Mouse (Mus musculus) limb, embryonic 13.5 days (tissue): ENCODE results near the gene St3gal2. TPM values are rescaled to one million over a fixed set of nuclear protein-coding genes. Genes with fewer than 3 reads are reported as not detected.
A peak's percentile ranks its signal among the peaks of the same experiment; 100 is the strongest.
"Not testable (repeated sequence)": the region's sequence is repeated elsewhere in the genome, so short reads cannot be mapped to it uniquely, and the experiment has no call there.

Experiments used
- ATAC-seq: fragments of 200-750 bp; cut with Nextera tagmentation; 2 replicates; pipeline ENCODE4 v1.8.0; 2017; ENCODE audit warnings: low read depth, moderate number of reproducible peaks, moderate TSS enrichment; ENCODE audit not compliant: low FRiP score
- H3K27ac ChIP-seq: fragments of 300-500 bp; sonication (generic); 2 replicates; pipeline ENCODE4 v1.5.1; 2015; ENCODE audit warnings: inconsistent platforms, mild to moderate bottlenecking, moderate library complexity
- H3K27me3 ChIP-seq: fragments of 300-500 bp; sonication (generic); 2 replicates; pipeline ENCODE4 v1.6.1; 2015; ENCODE audit warnings: mild to moderate bottlenecking, inconsistent platforms
- H3K36me3 ChIP-seq: fragments of 300-500 bp; sonication (generic); 2 replicates; pipeline ENCODE4 v1.6.1; 2015; ENCODE audit warnings: inconsistent platforms, mild to moderate bottlenecking, moderate library complexity
- H3K4me1 ChIP-seq: fragments of 300-500 bp; sonication (generic); 2 replicates; pipeline ENCODE4 v1.6.1; 2015; ENCODE audit warnings: inconsistent platforms
- H3K4me2 ChIP-seq: fragments of 300-500 bp; sonication (generic); replicated peaks from 2 replicates; pipeline ENCODE4 v1.6.1; 2015; ENCODE audit warnings: inconsistent platforms, mild to moderate bottlenecking, moderate library complexity
- H3K4me3 ChIP-seq: fragments of 300-500 bp; sonication (generic); 2 replicates; pipeline ENCODE4 v1.5.1; 2015; ENCODE audit warnings: moderate library complexity, mild to moderate bottlenecking, inconsistent platforms
- H3K9ac ChIP-seq: fragments of 300-500 bp; sonication (generic); 2 replicates; pipeline ENCODE4 v1.6.1; 2015; ENCODE audit warnings: mild to moderate bottlenecking, inconsistent platforms
- H3K9me3 ChIP-seq: fragments of 300-500 bp; sonication (generic); 2 replicates; pipeline ENCODE4 v1.6.1; 2016; ENCODE audit warnings: inconsistent platforms
- WGBS: fragments of 180-500 bp; shearing (Covaris S2); methylation state at CpG from one replicate; pipeline ENCODE4 v1.1.7; 2015; 5-methylcytosine and 5-hydroxymethylcytosine counted together
- microRNA-seq: library from miRNA; unstranded; fragments of <30 nt; microRNA quantifications from one replicate; pipeline ENCODE4, GENCODE M21; 2016
- polyA plus RNA-seq: library from polyadenylated mRNA; unstranded; fragments of >200 nt; fragmentation: Nextera tagmentation; extraction: Ambion mirVana; gene quantifications from 2 replicates; pipeline ENCODE4 v1.2.1, GENCODE M21; 2015

The St3gal2 gene
- polyA plus RNA-seq, 1 experiment from 2014 or later, result 34.5 TPM

- not testable (repeated sequence) for H3K27ac ChIP-seq, H3K4me3 ChIP-seq, H3K9me3 ChIP-seq, H3K4me1 ChIP-seq, H3K27me3 ChIP-seq, ATAC-seq, H3K9ac ChIP-seq, H3K4me2 ChIP-seq
- H3K36me3 ChIP-seq, result peaks cover 80% of the 10 kb centered on the region
- 98% methylated on average over 2 of the region's 2 CpGs for WGBS
Observed at GRCm38 (mm10) chr8:110977987-110978386, 58.3 kb downstream of the St3gal2 start.

DNA sequence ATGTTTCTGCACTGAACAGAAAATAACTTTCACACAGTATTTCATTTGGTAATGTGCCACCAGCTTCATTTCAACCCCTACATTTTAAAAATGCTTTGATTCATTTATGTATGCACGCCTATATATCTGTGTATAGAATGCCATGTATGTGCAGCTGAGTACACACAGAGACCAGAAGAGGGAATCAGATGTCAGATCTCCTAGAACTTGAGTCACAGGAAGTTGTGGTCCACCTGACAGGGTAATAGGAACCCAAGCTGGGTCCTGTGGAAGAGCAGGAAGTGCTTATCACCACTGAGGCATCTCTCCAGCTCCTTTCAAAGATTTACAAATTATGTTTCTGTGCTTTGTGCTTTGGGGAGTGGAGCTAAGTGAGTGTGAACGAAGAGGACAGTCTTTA is 61.6 kb downstream of the St3gal2 start:
- no peak overlapping the region for H3K9ac ChIP-seq
- no peaks in the 10 kb centered on the region for H3K4me1 ChIP-seq
- H3K27ac ChIP-seq, result no peak overlapping the region
- H3K27me3 ChIP-seq, result no peaks in the 10 kb centered on the region
- no peak overlapping the region for H3K4me2 ChIP-seq
- H3K9me3 ChIP-seq, result no peaks in the 10 kb centered on the region
- H3K36me3 ChIP-seq, result peaks cover 83% of the 10 kb centered on the region
- no peak for ATAC-seq
- WGBS, result 93% methylated on average over 2 of the region's 2 CpGs
- no peak overlapping the region for H3K4me3 ChIP-seq

GRCm38 (mm10) chr8:110987805-110988744 is 68.4 kb downstream of the St3gal2 start:
- H3K9me3 ChIP-seq, result no peaks in the 10 kb centered on the region
- no peak for ATAC-seq
- no peak overlapping the region for H3K9ac ChIP-seq
- H3K4me1 ChIP-seq, result no peaks in the 10 kb centered on the region
- no peak overlapping the region for H3K4me2 ChIP-seq
- 74% methylated on average over 8 of the region's 8 CpGs for WGBS
- peaks cover 92% of the 10 kb centered on the region for H3K36me3 ChIP-seq
- no peaks in the 10 kb centered on the region for H3K27me3 ChIP-seq
- no peak overlapping the region for H3K27ac ChIP-seq
- H3K4me3 ChIP-seq, result no peak overlapping the region

DNA sequence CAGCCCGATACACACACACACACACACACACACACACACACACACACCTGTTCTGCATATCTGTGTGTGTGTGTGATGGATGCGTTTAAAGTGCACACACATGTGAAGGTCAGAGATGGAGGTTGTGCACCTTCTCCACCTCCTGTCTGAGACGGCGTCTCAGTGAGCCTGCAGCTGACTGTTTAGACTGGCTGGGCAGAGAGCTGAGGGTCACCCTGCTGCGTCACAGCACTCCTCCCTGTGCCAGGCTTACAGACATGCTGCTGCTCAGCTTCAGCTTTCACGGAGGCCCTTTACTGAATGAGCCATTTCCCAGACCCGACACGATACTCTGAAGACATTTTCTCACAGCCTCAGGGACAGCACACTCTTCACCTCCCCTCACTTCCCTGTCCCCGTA is 70.3 kb downstream of the St3gal2 start:
- H3K36me3 ChIP-seq, result peaks cover 87% of the 10 kb centered on the region

GRCm38 (mm10) chr8:110996641-110997430 is 77.1 kb downstream of the St3gal2 start:
- ATAC-seq, result no peak
- 34% methylated on average over 16 of the region's 16 CpGs for WGBS
- H3K4me2 ChIP-seq, result peak overlapping the region; percentile 83
- peak overlapping the region; percentile 82; the same call in 1 of the 2 replicates for H3K27ac ChIP-seq
- H3K9me3 ChIP-seq, result no peaks in the 10 kb centered on the region
- H3K27me3 ChIP-seq, result no peaks in the 10 kb centered on the region
- peaks cover 7% of the 10 kb centered on the region for H3K4me1 ChIP-seq
- H3K36me3 ChIP-seq, result peaks cover 26% of the 10 kb centered on the region
- peak overlapping the region; percentile 88 for H3K9ac ChIP-seq
- peak overlapping the region; percentile 89 for H3K4me3 ChIP-seq

More for the DNA sequence above, 70.3 kb downstream of the St3gal2 start:
- no peak for ATAC-seq
- no peaks in the 10 kb centered on the region for H3K4me1 ChIP-seq
- H3K9ac ChIP-seq, result no peak overlapping the region
- H3K4me3 ChIP-seq, result no peak overlapping the region
- no peaks in the 10 kb centered on the region for H3K9me3 ChIP-seq
- H3K27ac ChIP-seq, result no peak overlapping the region
- 85% methylated on average over 9 of the region's 9 CpGs for WGBS
- H3K4me2 ChIP-seq, result no peak overlapping the region
- H3K27me3 ChIP-seq, result no peaks in the 10 kb centered on the region

GRCm38 (mm10) chr8:110997547-110998531 is 78.1 kb downstream of the St3gal2 start, which contains the start of gene Ddx19a:
Gene Ddx19a (minus strand): TSS chr8:110997800.
- H3K36me3 ChIP-seq, result peaks cover 17% of the 10 kb centered on the region
- peaks cover 7% of the 10 kb centered on the region for H3K4me1 ChIP-seq
- no peaks in the 10 kb centered on the region for H3K27me3 ChIP-seq
- H3K4me2 ChIP-seq, result peak within 1 kb of the TSS; percentile 83
- ATAC-seq, result peak; percentile 95
- peak within 1 kb of the TSS; percentile 82 for H3K27ac ChIP-seq
- H3K4me3 ChIP-seq, result peak within 1 kb of the TSS; percentile 89
- 3% methylated on average over 58 of the region's 58 CpGs for WGBS
- peak within 1 kb of the TSS; percentile 88 for H3K9ac ChIP-seq
- no peaks in the 10 kb centered on the region for H3K9me3 ChIP-seq

GRCm38 (mm10) chr8:111010230-111010991 is 90.7 kb downstream of the St3gal2 start:
- 91% methylated on average over 7 of the region's 10 CpGs for WGBS
- not testable (repeated sequence) for ATAC-seq

More at GRCm38 (mm10) chr8:111010230-111010991, 90.7 kb downstream of the St3gal2 start:
- H3K4me3 ChIP-seq, H3K9ac ChIP-seq, H3K4me2 ChIP-seq, H3K27ac ChIP-seq, H3K27me3 ChIP-seq, H3K4me1 ChIP-seq, H3K9me3 ChIP-seq: not testable (repeated sequence)
- H3K36me3 ChIP-seq, result peaks cover 47% of the 10 kb centered on the region

Small RNA genes within 50 kb of the gene (microRNA-seq; reads per million reads assigned to microRNA genes)
- 0.52 reads per million for gene Mir3473d

Other genes starting within 250 kb of the St3gal2 start
- gene Mtss1l, start 198.4 kb upstream of the St3gal2 start, polyA plus RNA-seq, result 10.4 and 11.7 TPM in 2 replicates
- gene Il34, start 114.0 kb upstream of the St3gal2 start, polyA plus RNA-seq, result 0.29 and 1.1 TPM in 2 replicates
- gene Cog4, start 73.3 kb upstream of the St3gal2 start, polyA plus RNA-seq, result 80.8 and 86.4 TPM in 2 replicates
- 160 and 171 TPM in 2 replicates for gene Sf3b3, start 73.1 kb upstream of the St3gal2 start, polyA plus RNA-seq
- gene Fuk, start 17.4 kb upstream of the St3gal2 start, polyA plus RNA-seq, result 14.7 and 16.1 TPM in 2 replicates
- 16.5 and 16.8 TPM in 2 replicates for gene Ddx19a, start 77.9 kb downstream of the St3gal2 start, polyA plus RNA-seq
- gene Ddx19b, start 111.8 kb downstream of the St3gal2 start, polyA plus RNA-seq, result 4.0 and 4.1 TPM in 2 replicates
- gene Aars, start 113.2 kb downstream of the St3gal2 start, polyA plus RNA-seq, result 53.8 and 54.5 TPM in 2 replicates
- 7.4 and 9.3 TPM in 2 replicates for gene Exosc6, start 136.4 kb downstream of the St3gal2 start, polyA plus RNA-seq
- gene Clec18a, start 172.5 kb downstream of the St3gal2 start, polyA plus RNA-seq, result not detected in 2 replicates
- gene Pdpr, start 174.7 kb downstream of the St3gal2 start, polyA plus RNA-seq, result 11.4 and 12.8 TPM in 2 replicates